Mouse (Mus musculus) MEL (cell line): ENCODE measurements around the gene Gpcpd1. TPM values are rescaled to one million over a fixed set of nuclear protein-coding genes. Genes with fewer than 3 reads are reported as not detected.

Source experiments
- DNase-seq: peaks from one replicate; pipeline ENCODE4 v3.0.0; 2011; ENCODE audit warnings: low read depth, low spot score
- H3K27ac ChIP-seq: 2 replicates; pipeline ENCODE4 v1.5.1; 2012; ENCODE audit warnings: low read depth, mild to moderate bottlenecking, control low read depth, low read length, moderate library complexity; ENCODE audit not compliant: control insufficient read depth
- H3K27me3 ChIP-seq, 2 experiments: fragments of 150-350 bp in 1 of 2; sonication (generic) in 1 of 2; 2 replicates each; pipeline ENCODE4 v1.6.1; 2012; ENCODE audit warnings: low read length in 2 of 2, mild to moderate bottlenecking in 2 of 2, improper control_type of control experiment in 1 of 2, moderate library complexity in 1 of 2; ENCODE audit not compliant: insufficient read depth in 2 of 2, control insufficient read depth in 1 of 2
- H3K36me3 ChIP-seq, 2 experiments: 2 replicates each; pipeline ENCODE4 v1.6.1; 2012 to 2014; ENCODE audit warnings: low read length in 2 of 2, improper control_type of control experiment in 1 of 2, inconsistent platforms in 1 of 2, mild to moderate bottlenecking in 1 of 2; ENCODE audit not compliant: insufficient read depth in 2 of 2, control insufficient read depth in 1 of 2
- H3K4me1 ChIP-seq, 2 experiments: fragments of 150-350 bp in 1 of 2; sonication (generic) in 1 of 2; 2 replicates each; pipeline ENCODE4 v1.6.1; 2012; ENCODE audit warnings: low read length in 2 of 2, improper control_type of control experiment in 1 of 2, mild to moderate bottlenecking in 1 of 2; ENCODE audit not compliant: insufficient read depth in 2 of 2, control insufficient read depth in 1 of 2
- H3K4me3 ChIP-seq, 2 experiments: fragments of 150-350 bp in 1 of 2; sonication (generic) in 1 of 2; 2 replicates each; pipeline ENCODE4 v1.5.1; 2012; ENCODE audit warnings: low read depth in 2 of 2, low read length in 2 of 2, mild to moderate bottlenecking in 2 of 2, moderate library complexity in 2 of 2, control low read depth in 1 of 2, improper control_type of control experiment in 1 of 2; ENCODE audit not compliant: control insufficient read depth in 1 of 2, insufficient read depth in 1 of 2
- H3K79me2 ChIP-seq: 2 replicates; pipeline ENCODE4 v1.6.1; 2012; ENCODE audit warnings: mild to moderate bottlenecking, low read length, moderate library complexity; ENCODE audit not compliant: control insufficient read depth, poor library complexity, insufficient read depth
- H3K9ac ChIP-seq: 2 replicates; pipeline ENCODE4 v1.6.1; 2012; ENCODE audit warnings: low read depth, mild to moderate bottlenecking, control low read depth, low read length, moderate library complexity; ENCODE audit not compliant: control insufficient read depth, poor library complexity, severe bottlenecking
- H3K9me3 ChIP-seq: fragments of 150-350 bp; sonication (generic); replicated peaks from 2 replicates; pipeline ENCODE4 v1.6.1; 2012; ENCODE audit warnings: mild to moderate bottlenecking, low read length, improper control_type of control experiment, moderate library complexity; ENCODE audit not compliant: insufficient read depth
- CHD1 ChIP-seq: IDR thresholded peaks from 2 replicates; pipeline ENCODE4 v1.6.1; 2012; ENCODE audit warnings: low read depth, mild to moderate bottlenecking, inconsistent platforms, low read length, improper control_type of control experiment
- CTCF ChIP-seq, 3 experiments: IDR thresholded peaks in 2 of 3; conservative IDR thresholded peaks in 1 of 3; 2 replicates each; pipeline ENCODE4 v1.5.1; 2011 to 2012; ENCODE audit warnings: low read length in 3 of 3, low read depth in 2 of 3, mild to moderate bottlenecking in 2 of 3, improper control_type of control experiment in 1 of 3, inconsistent platforms in 1 of 3, mixed read lengths in 1 of 3, moderate library complexity in 1 of 3; ENCODE audit not compliant: control insufficient read depth in 1 of 3, insufficient read depth in 1 of 3, poor library complexity in 1 of 3, severe bottlenecking in 1 of 3
- E2F4 ChIP-seq: IDR thresholded peaks from 2 replicates; pipeline ENCODE4 v1.6.1; 2011; ENCODE audit warnings: low read depth, low read length, improper control_type of control experiment, borderline replicate concordance
- GATA1 ChIP-seq: IDR thresholded peaks from 2 replicates; pipeline ENCODE4 v1.6.1; 2011; ENCODE audit warnings: low read depth, low read length, improper control_type of control experiment
- HCFC1 ChIP-seq: IDR thresholded peaks from 2 replicates; pipeline ENCODE4 v1.6.1; 2012; ENCODE audit warnings: low read depth, mild to moderate bottlenecking, inconsistent platforms, low read length, improper control_type of control experiment, moderate library complexity
- JUND ChIP-seq: IDR thresholded peaks from 2 replicates; pipeline ENCODE4 v1.6.1; 2011; ENCODE audit warnings: low read depth, mild to moderate bottlenecking, improper control_type of control experiment, low read length
- MAX ChIP-seq: IDR thresholded peaks from 2 replicates; pipeline ENCODE4 v1.6.1; 2011; ENCODE audit warnings: low read length, improper control_type of control experiment
- MEF2A ChIP-seq: IDR thresholded peaks from 2 replicates; pipeline ENCODE4 v1.6.1; 2014; ENCODE audit warnings: low read depth, mild to moderate bottlenecking, inconsistent platforms, low read length, improper control_type of control experiment; ENCODE audit not compliant: poor library complexity, insufficient replicate concordance, severe bottlenecking; ENCODE audit errors: extremely low read depth
- MXI1 ChIP-seq: IDR thresholded peaks from 2 replicates; pipeline ENCODE4 v1.6.1; 2011; ENCODE audit warnings: mild to moderate bottlenecking, low read depth, low read length, improper control_type of control experiment
- MYB ChIP-seq: IDR thresholded peaks from 2 replicates; pipeline ENCODE4 v1.6.1; 2011; ENCODE audit warnings: mild to moderate bottlenecking, low read depth, low read length, improper control_type of control experiment
- NELFE ChIP-seq: IDR thresholded peaks from 2 replicates; pipeline ENCODE4 v1.6.1; 2011; ENCODE audit warnings: low read depth, low read length, improper control_type of control experiment
- NRF1 ChIP-seq: IDR thresholded peaks from 2 replicates; pipeline ENCODE4 v1.6.1; 2014; ENCODE audit warnings: low read depth, mild to moderate bottlenecking, inconsistent platforms, low read length, improper control_type of control experiment, moderate library complexity; ENCODE audit not compliant: poor library complexity, insufficient read depth, severe bottlenecking
- POLR2A ChIP-seq, 2 experiments: IDR thresholded peaks; 2 replicates each; pipeline ENCODE4 v1.6.1; 2011 to 2012; ENCODE audit warnings: low read length in 2 of 2, mild to moderate bottlenecking in 2 of 2, control low read depth in 1 of 2, improper control_type of control experiment in 1 of 2, low read depth in 1 of 2, moderate library complexity in 1 of 2; ENCODE audit not compliant: control insufficient read depth in 1 of 2, insufficient read depth in 1 of 2, poor library complexity in 1 of 2
- POLR2AphosphoS5 ChIP-seq: IDR thresholded peaks from 2 replicates; pipeline ENCODE4 v1.6.1; 2012; ENCODE audit warnings: low read depth, borderline replicate concordance, mild to moderate bottlenecking, inconsistent platforms, low read length, moderate library complexity, mixed read lengths
- RAD21 ChIP-seq: IDR thresholded peaks from 2 replicates; pipeline ENCODE4 v1.6.1; 2011; ENCODE audit warnings: mild to moderate bottlenecking, low read depth, low read length, improper control_type of control experiment
- RCOR1 ChIP-seq: IDR thresholded peaks from 2 replicates; pipeline ENCODE4 v1.6.1; 2012; ENCODE audit warnings: low read depth, mild to moderate bottlenecking, inconsistent platforms, low read length, improper control_type of control experiment
- TAL1 ChIP-seq: IDR thresholded peaks from 2 replicates; pipeline ENCODE4 v1.6.1; 2012; ENCODE audit warnings: mild to moderate bottlenecking, inconsistent platforms, low read length, moderate library complexity, mixed read lengths
- TCF12 ChIP-seq: IDR thresholded peaks from 2 replicates; pipeline ENCODE4 v1.6.1; 2014; ENCODE audit warnings: low read depth, mild to moderate bottlenecking, inconsistent platforms, low read length, improper control_type of control experiment, moderate library complexity
- USF1 ChIP-seq: IDR thresholded peaks from 2 replicates; pipeline ENCODE4 v1.6.1; 2014; ENCODE audit warnings: low read depth, mild to moderate bottlenecking, inconsistent platforms, low read length, improper control_type of control experiment, moderate library complexity
- ZC3H11A ChIP-seq: IDR thresholded peaks from 2 replicates; pipeline ENCODE4 v1.6.1; 2012; ENCODE audit warnings: low read depth, mild to moderate bottlenecking, inconsistent platforms, low read length, improper control_type of control experiment
- ZKSCAN1 ChIP-seq: IDR thresholded peaks from 2 replicates; pipeline ENCODE4 v1.6.1; 2012; ENCODE audit warnings: low read depth, mild to moderate bottlenecking, inconsistent platforms, low read length, improper control_type of control experiment, moderate library complexity
- ZNF384 ChIP-seq: IDR thresholded peaks from 2 replicates; pipeline ENCODE4 v1.6.1; 2012; ENCODE audit warnings: low read depth, mild to moderate bottlenecking, inconsistent platforms, low read length, improper control_type of control experiment
- polyA plus RNA-seq, 2 experiments: library from polyadenylated mRNA; stranded (reverse) in 1 of 2; unstranded in 1 of 2; fragments of >175 nt in 1 of 2; fragments of >200 nt in 1 of 2; gene quantifications; 2 replicates each; pipeline versions ENCODE4 v1.2.1 to v1.2.4; 2012; ENCODE audit warnings: low replicate concordance in 2 of 2, low read depth in 1 of 2; ENCODE audit not compliant: insufficient read length in 2 of 2, insufficient read depth in 1 of 2, missing spikeins in 1 of 2
- total RNA-seq: library from RNA; depleted of rRNA; stranded (reverse); fragments of 300-350 nt; gene quantifications from 2 replicates; pipeline ENCODE4 v1.2.3, GENCODE M21; 2012

Gene Gpcpd1
- total and polyA plus RNA-seq, 3 experiments: 2.9 to 4.5 TPM; not detected in 1

DNA sequence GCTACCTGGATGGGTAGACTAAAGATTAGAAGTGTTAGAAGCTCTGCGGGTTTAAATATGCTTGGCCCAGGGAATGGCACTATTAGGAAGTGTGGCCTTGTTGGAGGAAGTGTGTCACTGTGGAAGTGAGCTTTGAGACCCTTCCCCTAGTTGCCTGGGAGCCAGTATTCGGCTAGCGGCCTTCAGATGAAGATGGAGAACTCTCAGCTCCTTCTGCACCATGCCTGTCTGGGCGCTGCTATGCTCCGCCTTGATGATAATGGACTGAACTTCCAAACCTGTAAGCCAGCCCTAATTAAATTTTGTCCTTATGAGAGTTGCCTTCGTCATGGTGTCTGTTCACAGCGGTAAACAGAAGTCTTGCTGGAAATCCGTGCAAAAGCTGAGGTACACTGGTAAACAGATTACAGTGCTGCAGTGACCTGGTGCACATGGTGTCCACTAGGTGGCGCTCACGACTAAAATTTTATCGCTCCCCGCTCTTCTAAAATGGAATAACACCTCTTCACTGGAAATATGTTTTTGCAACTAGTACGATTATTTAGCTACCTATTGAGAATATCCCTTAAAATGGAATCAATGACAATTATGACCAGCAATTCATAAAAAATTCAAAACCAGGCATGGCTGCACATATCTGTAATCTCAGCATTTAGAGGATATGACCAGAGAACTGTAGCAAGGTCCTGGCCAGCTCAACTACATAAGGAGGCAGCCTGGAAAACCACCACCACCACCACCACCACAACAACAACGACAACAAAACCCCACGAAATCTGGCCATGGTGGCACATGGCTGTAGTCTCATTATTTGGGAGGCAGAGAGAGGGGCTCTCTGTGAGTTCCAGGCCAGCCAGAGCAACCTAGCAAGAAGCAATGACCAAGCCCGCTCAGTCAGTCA, 71.1 kb downstream of the Gpcpd1 start (continued):
- TF ChIP-seq POLR2AphosphoS5 (no peak), MAX (peak; percentile 81), RCOR1 (peak; percentile 38; the same call in 1 of the 2 replicates), HCFC1 (0 out of 2 replicates have a peak, but pooled peaks have one; percentile 21), POLR2A (IDR thresholded peaks at IDR 0.05; ENCODE audit: control insufficient read depth in 1 of 2, insufficient read depth in 1 of 2, low read depth in 1 of 2, low read length in 2 of 2, poor library complexity in 1 of 2) (no peak), ZKSCAN1 (no peak), JUND (0 out of 2 replicates have a peak, but pooled peaks have one; percentile 42), E2F4 (no peak), MEF2A (no peak), TAL1 (no peak), ZC3H11A (peak; percentile 95), MYB (no peak), RAD21 (peak; percentile 97), NELFE (no peak), CTCF (IDR thresholded peaks at IDR 0.05 in 2 of 3, conservative IDR thresholded peaks at IDR 0.05 in 1 of 3; ENCODE audit: control insufficient read depth in 1 of 3, insufficient read depth in 1 of 3, low read depth in 2 of 3, low read length in 3 of 3, poor library complexity in 1 of 3, severe bottlenecking in 1 of 3) (peak; percentile 80 to 94 (median 88)), MXI1 (peak; percentile 36; the same call in 1 of the 2 replicates), ZNF384 (0 out of 2 replicates have a peak, but pooled peaks have one; percentile 13), CHD1 (no peak), TCF12 (no peak)

GRCm38 (mm10) chr2:132515607-132516006, 71.9 kb downstream of the Gpcpd1 start:
- no peaks in the 10 kb centered on the region for H3K27me3 ChIP-seq
- peak overlapping the region; percentile 6; the same call in 1 of the 2 replicates for H3K9ac ChIP-seq
- peak overlapping the region; percentile 43 to 63 for H3K4me3 ChIP-seq
- no peak overlapping the region for H3K27ac ChIP-seq
- H3K9me3 ChIP-seq: no peaks in the 10 kb centered on the region
- TF ChIP-seq USF1 (no peak), ZNF384 (no peak), MXI1 (no peak), NRF1 (0 out of 2 replicates have a peak, but pooled peaks have one; percentile 44), POLR2A (IDR thresholded peaks at IDR 0.05; ENCODE audit: control insufficient read depth in 1 of 2, insufficient read depth in 1 of 2, low read depth in 1 of 2, low read length in 2 of 2, poor library complexity in 1 of 2) (no peak), GATA1 (no peak)
- H3K36me3 ChIP-seq: peaks cover 0 to 7% of the 10 kb centered on the region in 2 experiments; a peak in 2 of 4 replicates
- H3K4me1 ChIP-seq: peaks cover 0 to 29% of the 10 kb centered on the region in 2 experiments; a peak in 3 of 4 replicates
- no peak for DNase-seq
- H3K79me2 ChIP-seq: no peaks in the 10 kb centered on the region
